Mouse (Mus musculus) cortical plate, adult 2 months (tissue): Measurements from ENCODE around the gene Foxl1. TPM values are rescaled to one million over a fixed set of nuclear protein-coding genes. Genes with fewer than 3 reads are reported as not detected.

Source experiments
- H3K27ac ChIP-seq: fragments of 200-500 bp; 2 replicates; pipeline ENCODE4 v1.5.1; 2012; ENCODE audit warnings: low read length, control low read depth, inconsistent platforms; ENCODE audit not compliant: insufficient read depth
- H3K4me1 ChIP-seq: fragments of 200-500 bp; 2 replicates; pipeline ENCODE4 v1.6.1; 2011; ENCODE audit warnings: low read length; ENCODE audit not compliant: control insufficient read depth, insufficient read depth
- H3K4me3 ChIP-seq: fragments of 200-500 bp; 2 replicates; pipeline ENCODE4 v1.5.1; 2011; ENCODE audit warnings: mild to moderate bottlenecking, low read length, control low read depth; ENCODE audit not compliant: insufficient read depth
- CTCF ChIP-seq: fragments of 200-500 bp; IDR thresholded peaks from 2 replicates; pipeline ENCODE4 v1.5.1; 2011; ENCODE audit warnings: mild to moderate bottlenecking, control low read depth, low read length; ENCODE audit not compliant: insufficient read depth; ENCODE audit errors: extremely low read depth
- POLR2A ChIP-seq: fragments of 200-500 bp; IDR thresholded peaks from 2 replicates; pipeline ENCODE4 v1.6.1; 2011; ENCODE audit warnings: mild to moderate bottlenecking, low read length, control low read depth; ENCODE audit not compliant: insufficient read depth; ENCODE audit errors: extremely low read depth
- polyA plus RNA-seq: library from polyadenylated mRNA; depleted of rRNA; stranded (reverse); fragments of >200 nt; gene quantifications from 2 replicates; pipeline ENCODE4 v1.2.3, GENCODE M21; 2012

The Foxl1 gene
- polyA plus RNA-seq, 1 experiment = 0.04 TPM

DNA sequence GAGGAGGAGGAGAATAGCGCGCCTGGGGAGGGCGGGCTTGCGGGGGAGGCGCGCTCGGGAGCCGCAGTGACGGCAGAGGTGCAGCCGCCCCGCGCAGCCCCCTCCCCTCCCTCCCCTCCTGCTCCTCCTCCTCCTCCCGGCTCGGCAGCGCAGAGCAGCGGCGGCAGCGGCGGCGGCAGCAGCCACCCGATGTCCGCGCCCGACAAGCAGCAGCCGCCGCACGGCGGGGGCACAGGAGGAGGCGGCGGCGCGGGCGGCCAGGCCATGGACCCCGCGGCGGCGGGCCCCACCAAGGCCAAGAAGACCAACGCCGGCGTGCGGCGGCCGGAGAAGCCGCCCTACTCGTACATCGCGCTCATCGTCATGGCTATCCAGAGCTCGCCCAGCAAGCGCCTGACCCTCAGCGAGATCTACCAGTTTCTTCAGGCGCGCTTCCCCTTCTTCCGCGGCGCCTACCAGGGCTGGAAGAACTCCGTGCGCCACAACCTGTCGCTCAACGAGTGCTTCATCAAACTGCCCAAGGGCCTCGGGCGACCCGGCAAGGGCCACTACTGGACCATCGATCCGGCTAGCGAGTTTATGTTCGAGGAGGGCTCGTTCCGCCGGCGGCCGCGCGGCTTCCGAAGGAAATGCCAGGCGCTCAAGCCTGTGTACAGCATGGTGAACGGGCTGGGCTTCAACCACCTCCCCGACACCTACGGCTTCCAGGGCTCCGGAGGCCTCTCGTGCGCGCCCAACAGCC lies 43.4 kb upstream of the Foxl1 start, which contains the start of gene Foxf1:
Gene Foxf1, plus strand, starts transcription at position 177 of the 742 bp plus-strand sequence.
- TF ChIP-seq CTCF = no peak
- no peak for TF ChIP-seq POLR2A
- Histone ChIP-seq H3K27ac (peak within 1 kb of the TSS; percentile 45), H3K4me3 (peak within 1 kb of the TSS; percentile 27; the same call in 1 of the 2 replicates), H3K4me1 (no peaks in the 10 kb centered on the region)

DNA sequence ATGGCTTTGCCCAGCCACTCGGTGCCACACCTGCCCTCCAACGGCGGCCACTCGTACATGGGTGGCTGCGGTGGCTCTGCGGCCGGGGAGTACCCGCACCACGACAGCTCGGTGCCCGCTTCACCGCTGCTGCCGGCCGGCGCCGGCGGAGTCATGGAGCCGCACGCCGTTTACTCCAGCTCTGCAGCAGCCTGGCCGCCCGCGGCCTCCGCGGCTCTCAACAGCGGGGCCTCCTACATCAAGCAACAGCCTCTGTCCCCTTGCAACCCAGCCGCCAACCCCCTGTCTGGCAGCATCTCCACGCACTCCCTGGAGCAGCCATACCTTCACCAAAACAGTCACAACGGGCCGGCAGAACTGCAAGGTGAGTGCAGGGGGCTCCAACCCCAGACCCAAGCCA lies 42.7 kb upstream of the Foxl1 start:
- Histone ChIP-seq H3K4me3 (peak overlapping the region; percentile 27; the same call in 1 of the 2 replicates), H3K4me1 (no peaks in the 10 kb centered on the region), H3K27ac (no peak overlapping the region)
- TF ChIP-seq CTCF (no peak), POLR2A (no peak)

DNA sequence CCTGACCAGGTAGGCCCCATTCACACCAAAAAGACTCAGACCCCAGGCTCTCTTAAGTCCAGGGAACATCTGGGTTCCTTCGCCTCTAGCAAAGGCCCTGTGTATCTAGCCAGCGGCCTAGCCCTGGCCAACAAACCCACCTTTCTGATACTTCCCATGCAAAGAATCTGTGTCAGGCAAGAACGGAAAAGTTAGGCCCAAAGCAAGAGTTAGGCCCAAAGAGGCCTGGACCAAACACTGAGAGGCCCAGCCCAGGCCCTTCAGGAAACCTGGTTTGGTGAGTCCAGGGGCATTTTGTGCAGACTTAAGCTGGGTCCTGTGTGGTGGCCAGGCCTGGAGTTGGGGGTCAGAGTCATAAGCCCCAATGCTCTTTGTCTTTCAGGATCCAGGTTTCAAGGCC lies 42.2 kb upstream of the Foxl1 start:
- no peak for TF ChIP-seq CTCF
- TF ChIP-seq POLR2A = no peak
- no peaks in the 10 kb centered on the region for H3K4me1 ChIP-seq
- no peak overlapping the region for H3K27ac ChIP-seq
- no peak overlapping the region for H3K4me3 ChIP-seq

DNA sequence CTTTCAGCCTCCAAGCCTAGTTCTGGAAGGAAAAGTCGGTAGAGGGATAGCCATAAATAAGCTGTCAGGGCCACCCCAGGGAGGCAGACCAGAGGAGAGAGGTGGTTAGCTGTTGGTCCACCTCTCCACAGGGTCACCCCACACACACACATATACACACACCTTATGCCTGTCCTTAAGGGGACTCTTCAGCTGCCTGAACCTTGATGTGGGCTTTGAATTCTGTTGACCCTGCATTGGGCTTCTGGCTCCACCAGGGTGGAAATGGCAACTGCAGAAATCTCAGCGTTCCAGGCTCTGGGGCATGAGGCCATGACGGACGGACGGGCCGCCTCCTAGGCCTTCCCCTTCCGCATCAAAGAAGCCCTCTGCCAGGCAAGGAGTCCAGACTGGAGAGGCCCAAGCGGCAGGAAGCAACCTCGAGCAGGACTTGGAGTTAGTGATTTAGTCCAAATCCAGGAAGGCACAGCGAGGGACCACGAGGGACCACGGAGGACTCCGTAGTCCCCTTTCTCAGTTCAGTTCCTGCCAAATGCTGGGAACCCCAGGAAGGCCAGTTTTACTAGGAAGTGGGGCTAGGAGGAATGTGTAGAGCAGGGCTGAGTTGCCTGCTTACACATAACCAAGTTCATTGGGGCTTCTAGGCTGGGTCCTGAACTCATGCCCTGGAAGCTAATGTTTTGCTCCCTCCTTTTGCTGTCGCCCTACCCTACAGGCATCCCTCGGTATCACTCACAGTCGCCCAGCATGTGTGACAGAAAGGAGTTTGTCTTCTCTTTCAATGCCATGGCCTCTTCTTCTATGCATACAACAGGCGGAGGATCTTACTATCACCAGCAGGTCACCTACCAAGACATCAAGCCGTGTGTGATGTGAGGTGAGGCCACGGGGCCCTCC lies 41.5 kb upstream of the Foxl1 start:
- H3K27ac ChIP-seq = no peak overlapping the region
- H3K4me3 ChIP-seq = no peak overlapping the region
- TF ChIP-seq CTCF (no peak), POLR2A (no peak)
- H3K4me1 ChIP-seq = no peaks in the 10 kb centered on the region

DNA sequence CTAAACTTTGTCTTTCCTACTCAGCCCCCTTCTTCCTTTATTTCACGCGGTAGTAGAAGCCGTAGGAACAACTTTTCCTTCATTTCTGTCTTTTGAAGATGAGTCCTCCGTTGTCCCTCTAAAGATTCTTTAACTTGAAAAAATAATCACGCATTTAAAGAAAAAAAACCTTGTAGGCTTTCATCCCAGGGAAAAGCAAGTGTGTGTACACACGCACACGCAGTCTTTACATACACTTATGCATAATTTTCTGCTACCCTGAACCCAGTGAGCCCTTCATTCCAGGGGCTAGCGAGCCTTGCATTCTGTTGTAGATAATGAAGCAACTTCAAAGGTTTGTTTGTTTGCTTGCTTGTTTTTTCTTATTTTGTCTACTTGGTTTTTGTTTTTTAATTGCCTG lies 39.5 kb upstream of the Foxl1 start:
- no peak overlapping the region for H3K27ac ChIP-seq
- TF ChIP-seq CTCF = no peak
- no peak for TF ChIP-seq POLR2A
- H3K4me1 ChIP-seq = no peaks in the 10 kb centered on the region
- no peak overlapping the region for H3K4me3 ChIP-seq

DNA sequence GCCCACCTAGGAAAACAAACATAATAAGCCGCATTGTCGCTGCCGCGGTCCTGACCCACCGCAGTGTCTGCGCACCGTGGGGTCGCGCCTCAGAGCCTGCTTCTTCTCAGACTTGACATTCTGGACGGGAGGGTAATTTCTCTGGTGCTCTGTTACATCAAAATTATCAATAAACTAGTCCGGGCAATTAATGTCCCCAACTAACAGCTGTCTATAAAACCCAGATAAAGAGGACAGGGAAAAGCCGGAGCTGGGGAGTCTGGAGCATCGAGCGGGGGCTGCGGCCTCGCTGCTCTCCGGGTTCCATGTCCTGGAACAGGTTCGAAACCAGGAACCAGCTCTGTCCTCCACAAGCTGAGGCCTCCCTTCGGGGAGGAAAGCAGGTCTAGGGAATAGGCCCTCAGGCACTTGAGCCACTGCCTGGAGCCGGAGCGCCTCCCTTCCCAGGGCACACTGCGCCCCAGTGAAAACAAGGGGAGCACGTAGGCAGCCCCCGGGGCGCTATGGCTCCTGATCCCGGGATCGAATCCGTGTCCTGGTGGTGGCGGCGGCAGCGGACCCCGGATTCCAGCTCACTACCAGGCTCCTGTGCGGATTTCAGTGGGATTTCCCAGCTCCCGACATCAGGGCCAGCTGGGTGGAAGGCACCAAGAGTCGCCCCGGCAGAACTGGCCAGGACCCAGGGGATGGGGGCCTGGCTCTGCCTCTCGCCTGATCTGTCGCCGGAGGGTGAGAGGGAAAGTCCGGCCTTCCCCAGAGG lies 38.7 kb upstream of the Foxl1 start:
- Histone ChIP-seq H3K27ac (no peak overlapping the region), H3K4me1 (no peaks in the 10 kb centered on the region), H3K4me3 (no peak overlapping the region)
- TF ChIP-seq CTCF = no peak
- no peak for TF ChIP-seq POLR2A

DNA sequence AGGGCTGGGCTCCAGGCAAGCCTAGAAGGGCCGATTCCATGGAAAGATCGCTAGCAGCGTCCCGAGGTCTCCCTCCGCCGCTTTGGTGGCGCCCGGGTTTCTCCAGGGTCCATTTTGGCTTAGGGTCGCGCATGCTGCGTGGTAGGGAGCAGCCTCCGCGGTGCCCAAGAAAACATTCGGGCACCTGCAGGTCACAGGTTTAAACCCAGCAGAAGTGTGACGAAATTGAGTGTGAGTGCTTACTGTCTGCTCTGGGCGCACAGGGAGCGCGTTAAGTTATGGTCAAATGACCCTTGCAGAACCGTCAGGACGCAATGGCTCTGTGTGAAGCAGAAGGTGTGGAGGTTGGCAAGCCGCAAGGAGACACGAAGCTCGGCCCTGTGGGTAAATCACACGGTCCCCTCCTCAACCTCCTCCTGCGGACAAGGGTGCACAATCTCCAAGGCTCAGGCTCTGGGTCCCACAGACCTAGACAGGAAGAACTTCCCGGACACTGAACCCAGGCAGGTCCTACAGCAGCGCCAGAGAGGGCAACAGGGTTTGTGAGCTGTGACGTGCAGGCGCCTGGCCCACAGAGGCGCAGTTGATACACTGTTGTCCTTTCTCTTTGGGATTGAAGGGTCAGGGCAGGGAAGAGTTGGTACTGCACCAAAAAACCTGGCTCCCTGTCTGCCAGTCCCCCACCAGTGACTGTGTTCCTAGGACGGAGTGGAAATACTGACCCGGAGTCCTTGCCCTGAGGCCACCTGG lies 37.9 kb upstream of the Foxl1 start:
- no peak overlapping the region for H3K27ac ChIP-seq
- no peak overlapping the region for H3K4me3 ChIP-seq
- H3K4me1 ChIP-seq = no peaks in the 10 kb centered on the region
- TF ChIP-seq POLR2A (no peak), CTCF (no peak)

DNA sequence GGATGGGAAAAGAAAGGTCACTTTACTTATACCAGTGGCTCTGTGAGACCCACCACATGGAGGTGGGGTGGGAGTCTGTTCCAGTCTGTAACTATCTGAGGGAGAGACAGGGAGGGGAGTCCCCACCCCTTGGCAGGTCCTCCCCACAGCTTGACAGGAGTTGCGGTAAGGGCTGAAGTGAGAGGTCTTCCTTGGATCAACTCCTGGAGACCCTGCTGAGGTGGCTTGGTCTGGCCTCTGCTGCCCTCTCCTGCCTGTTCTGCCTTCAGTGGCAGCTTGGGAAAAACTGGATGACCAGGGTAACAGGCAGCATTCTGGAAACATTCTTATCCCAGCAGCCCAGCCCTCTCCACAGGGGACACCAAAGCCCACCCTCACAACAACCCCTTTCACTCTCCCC lies 37.0 kb upstream of the Foxl1 start:
- H3K27ac ChIP-seq = no peak overlapping the region
- no peak overlapping the region for H3K4me3 ChIP-seq
- TF ChIP-seq POLR2A (no peak), CTCF (no peak; the same call in 1 of the 2 replicates)
- H3K4me1 ChIP-seq = no peaks in the 10 kb centered on the region

DNA sequence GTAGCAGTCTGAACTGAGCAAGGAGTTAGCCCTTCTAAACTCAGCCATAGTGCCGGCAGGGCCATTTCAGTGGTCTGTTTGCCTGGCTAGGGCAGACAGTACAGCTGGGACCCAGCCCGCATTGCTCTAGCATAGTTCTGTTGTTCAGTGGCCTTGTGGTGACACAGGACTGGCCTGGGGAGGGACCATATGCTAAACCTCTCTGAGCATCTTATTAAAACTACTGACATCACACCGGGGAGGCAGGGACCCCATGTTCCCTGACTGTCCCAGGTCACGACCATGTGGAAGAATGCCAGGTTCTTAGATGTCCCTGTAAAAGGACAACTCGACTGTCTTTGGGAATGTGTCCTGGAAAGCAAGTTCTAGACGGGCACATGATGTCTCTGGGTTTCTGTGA lies 35.6 kb upstream of the Foxl1 start:
- TF ChIP-seq POLR2A (no peak), CTCF (no peak)
- H3K4me3 ChIP-seq = no peak overlapping the region
- H3K4me1 ChIP-seq = no peaks in the 10 kb centered on the region
- no peak overlapping the region for H3K27ac ChIP-seq
